Mouse (Mus musculus): ENCODE measurements around the gene Mall.

The Mall gene

GRCm38 (mm10) chr2:127730301-127730997 lies 717 bp upstream of the Mall start:
- no peak for DNase-seq (ENCODE audit: low spot score in 2 of 2)

GRCm38 (mm10) chr2:127728661-127729450 lies 876 bp downstream of the Mall start:
- no peak for DNase-seq (ENCODE audit: low spot score in 2 of 2)

GRCm38 (mm10) chr2:127728146-127728545 lies 1.6 kb downstream of the Mall start:
- no peak for DNase-seq (ENCODE audit: low spot score in 2 of 2)

GRCm38 (mm10) chr2:127723193-127723592 lies 6.5 kb downstream of the Mall start:
- DNase-seq (ENCODE audit: low spot score in 2 of 2), result peak; percentile 28 to 41

- DNase-seq (ENCODE audit: low spot score in 2 of 2), result peak; percentile 27 to 31
These were observed 7.4 kb downstream of the Mall start for GRCm38 (mm10) chr2:127722176-127722892.

- DNase-seq (ENCODE audit: low spot score in 2 of 2), result peak; percentile 72 to 76
These were observed 10.8 kb downstream of the Mall start for GRCm38 (mm10) chr2:127718839-127719468.

GRCm38 (mm10) chr2:127714726-127715125 lies 15.0 kb downstream of the Mall start:
- DNase-seq (ENCODE audit: low spot score in 2 of 2), result no peak

- DNase-seq (ENCODE audit: low spot score in 2 of 2), result no peak
These were observed 20.9 kb downstream of the Mall start for GRCm38 (mm10) chr2:127708792-127709191.

GRCm38 (mm10) chr2:127708060-127708459 lies 21.7 kb downstream of the Mall start:
- no peak for DNase-seq (ENCODE audit: low spot score in 2 of 2)

GRCm38 (mm10) chr2:127705267-127705666 lies 24.5 kb downstream of the Mall start:
- DNase-seq (ENCODE audit: low spot score in 2 of 2), result no peak

- no peak for DNase-seq (ENCODE audit: low spot score in 2 of 2)
These were observed 40.5 kb downstream of the Mall start for GRCm38 (mm10) chr2:127689239-127689638.

- peak; percentile 41 to 50 for DNase-seq (ENCODE audit: low spot score in 2 of 2)
These were observed 45.9 kb downstream of the Mall start for GRCm38 (mm10) chr2:127683687-127684331.

GRCm38 (mm10) chr2:127667843-127668506 lies 61.8 kb downstream of the Mall start:
- DNase-seq (ENCODE audit: low spot score in 2 of 2), result peak in 1 of 2 experiments; percentile 21

GRCm38 (mm10) chr2:127667015-127667414 lies 62.7 kb downstream of the Mall start:
- no peak for DNase-seq (ENCODE audit: low spot score in 2 of 2)

- DNase-seq (ENCODE audit: low spot score in 2 of 2), result no peak
These were observed 67.0 kb downstream of the Mall start for GRCm38 (mm10) chr2:127662708-127663107.

- DNase-seq (ENCODE audit: low spot score in 2 of 2), result no peak
These were observed 73.5 kb downstream of the Mall start, which contains the start of gene Mal for GRCm38 (mm10) chr2:127656086-127656720. TSS of gene Mal (minus strand) at chr2:127656695.

GRCm38 (mm10) chr2:127655419-127655818 lies 74.3 kb downstream of the Mall start:
- DNase-seq (ENCODE audit: low spot score in 2 of 2), result no peak

GRCm38 (mm10) chr2:127654786-127655185 lies 74.9 kb downstream of the Mall start:
- no peak for DNase-seq (ENCODE audit: low spot score in 2 of 2)

All from spleen, postnatal 36 days (tissue).